Mouse (Mus musculus): ENCODE measurements around the gene Gm36864.

DNA sequence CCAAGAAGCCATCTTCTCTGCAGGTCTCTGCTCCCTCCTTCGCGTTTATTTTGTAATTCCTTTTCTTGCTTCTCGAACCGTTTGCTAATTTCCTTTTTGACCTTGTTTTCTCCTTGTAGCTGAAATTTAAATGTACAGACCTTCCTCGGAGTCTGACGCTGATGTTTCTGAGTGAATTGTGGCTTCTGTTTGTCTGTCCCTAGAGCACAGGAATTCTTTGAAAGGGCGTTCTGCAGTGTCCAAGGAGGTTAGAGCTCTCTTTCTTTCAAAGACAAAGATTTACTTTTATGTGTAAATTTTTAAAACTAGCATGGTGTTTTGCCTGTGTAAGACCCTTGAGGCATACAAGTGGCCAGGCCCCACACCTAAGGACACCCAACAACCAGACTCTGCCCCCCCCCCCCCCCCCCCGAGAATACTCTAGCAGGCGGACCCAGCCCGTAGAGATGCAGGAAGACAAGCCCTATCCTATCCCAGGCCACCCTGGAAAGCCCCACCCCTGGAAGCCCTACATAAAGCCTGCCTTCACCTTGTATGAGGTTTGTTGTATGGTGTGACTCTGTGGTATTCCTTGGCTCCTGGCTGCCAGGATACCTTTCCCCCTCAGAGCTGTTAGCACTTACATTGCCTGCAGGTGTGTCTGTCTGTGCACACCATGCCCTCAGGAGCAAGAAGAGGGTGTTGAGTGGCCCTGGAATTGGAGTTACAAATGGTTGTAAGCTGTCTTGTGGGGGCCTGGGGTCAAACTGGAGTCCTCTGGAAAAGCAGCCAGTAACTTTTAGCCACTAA lies 40.7 kb downstream of the Gm36864 start:
- no peak for TF ChIP-seq CTCF (IDR thresholded peaks at IDR 0.05)
- no peak for TF ChIP-seq EP300 (IDR thresholded peaks at IDR 0.05)

Data from lung, postnatal 0 days (tissue).